In the genomic region with DNA sequence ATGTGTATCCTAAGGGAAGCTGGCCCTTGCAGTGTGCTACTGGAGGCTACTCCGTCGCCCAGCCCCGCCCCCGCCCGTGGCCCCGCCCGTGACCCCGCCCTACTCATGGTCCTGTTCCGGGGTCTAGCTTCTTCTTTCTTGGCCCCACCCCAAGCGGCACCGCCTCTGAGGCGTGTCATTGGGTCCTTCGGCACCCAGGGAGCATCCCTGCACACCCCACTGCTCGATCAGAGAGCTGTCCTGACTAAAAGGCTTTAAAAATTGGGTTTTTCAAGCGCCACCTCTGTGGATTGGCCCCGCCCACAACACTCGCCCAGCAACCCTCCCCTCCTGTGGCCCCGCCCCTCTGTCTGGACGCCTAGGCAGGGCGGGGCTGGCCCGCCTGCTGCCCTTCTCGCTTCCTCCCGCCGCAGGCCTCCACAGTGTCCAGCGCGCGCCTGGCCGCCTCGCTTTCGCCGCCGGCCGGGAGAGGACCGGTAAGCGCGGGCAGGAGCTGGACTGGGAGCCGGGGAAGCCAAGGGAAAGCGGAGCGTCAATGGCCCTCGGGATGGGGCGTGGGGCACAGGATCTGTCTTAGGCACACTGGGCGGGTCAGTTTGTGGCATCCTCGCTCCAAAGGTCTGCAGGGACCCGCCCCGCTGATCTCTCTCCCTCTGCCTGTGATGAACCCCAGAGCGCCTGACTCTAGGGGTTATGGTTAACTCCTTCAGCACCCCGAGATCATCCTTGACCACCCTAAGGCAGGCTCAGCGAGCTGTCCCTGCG, we compare ENCODE assay signal across 8 mouse cellular contexts. TPM values are rescaled to one million over a fixed set of nuclear protein-coding genes. Genes with fewer than 3 reads are reported as not detected.
DNase-seq lines count a peak whose midpoint lies in the region; ATAC-seq lines count a peak whose summit lies in the region.

Slc41a3 (plus strand) TSS at position 193 of the 765 bp plus-strand sequence.

- H3K27ac ChIP-seq in forebrain, embryonic 10.5 days, result peak within 1 kb of the TSS; percentile 79
- peak within 1 kb of the TSS; percentile 69 for H3K27ac ChIP-seq in heart, embryonic 15.5 days
- H3K27ac ChIP-seq in liver, embryonic 15.5 days (replicated peaks), result peak within 1 kb of the TSS; percentile 92
- H3K27ac ChIP-seq in neural tube, embryonic 12.5 days, result no peak within 1 kb of the TSS

- H3K36me3 ChIP-seq in forebrain, embryonic 10.5 days (replicated peaks), result no peaks in the 10 kb centered on the region
- no peaks in the 10 kb centered on the region for H3K36me3 ChIP-seq in heart, embryonic 15.5 days
- no peaks in the 10 kb centered on the region for H3K36me3 ChIP-seq in liver, embryonic 15.5 days (replicated peaks)
- no peaks in the 10 kb centered on the region for H3K36me3 ChIP-seq in neural tube, embryonic 12.5 days

- peak; percentile 64 for ATAC-seq in CD4-positive, CD25-positive, alpha-beta regulatory T cell, adult 4 months
- peak; percentile 94 for ATAC-seq in heart, embryonic 15.5 days (replicated peaks; ENCODE audit: insufficient number of reproducible peaks, insufficient read depth, low FRiP score, low read depth)
- peak; percentile 86 for ATAC-seq in liver, embryonic 15.5 days (ENCODE audit: insufficient read depth)
- ATAC-seq in neural tube, embryonic 12.5 days (ENCODE audit: low FRiP score, low read depth), result peak; percentile 89

- peak; percentile 88 for DNase-seq in c-Kit-negative CD71-positive TER-119-positive erythroid progenitor cells, embryonic 14.5 days (ENCODE audit: low read depth, low spot score)
- DNase-seq in forebrain, embryonic 10.5 days (ENCODE audit: extremely low spot score, low spot score), result peak; percentile 88
- peak; percentile 94 to 97 for DNase-seq in kidney, postnatal 36 days
- peak; percentile 55 for DNase-seq in telencephalon, adult 2 months (ENCODE audit: low read depth, low spot score)

- H3K9me3 ChIP-seq in forebrain, embryonic 10.5 days, result no peaks in the 10 kb centered on the region
- H3K9me3 ChIP-seq in heart, embryonic 15.5 days (replicated peaks), result no peaks in the 10 kb centered on the region
- no peaks in the 10 kb centered on the region for H3K9me3 ChIP-seq in liver, embryonic 15.5 days (replicated peaks)
- no peaks in the 10 kb centered on the region for H3K9me3 ChIP-seq in neural tube, embryonic 12.5 days

- WGBS in forebrain, embryonic 10.5 days, result 2% methylated on average over 49 of the region's 49 CpGs
- under 1% methylated on average over 49 of the region's 49 CpGs for WGBS in heart, embryonic 15.5 days
- WGBS in liver, embryonic 15.5 days (ENCODE audit: insufficient replicate concordance), result 1% methylated on average over 49 of the region's 49 CpGs
- WGBS in neural tube, embryonic 12.5 days, result 1% methylated on average over 48 of the region's 49 CpGs

- H3K4me1 ChIP-seq in forebrain, embryonic 10.5 days, result peaks cover 30% of the 10 kb centered on the region
- H3K4me1 ChIP-seq in heart, embryonic 15.5 days (replicated peaks), result peaks cover 49% of the 10 kb centered on the region
- H3K4me1 ChIP-seq in liver, embryonic 15.5 days (replicated peaks), result peaks cover 77% of the 10 kb centered on the region
- 0 out of 2 replicates have a peak, but pooled peaks cover 2% of the 10 kb centered on the region for H3K4me1 ChIP-seq in neural tube, embryonic 12.5 days

- peak within 1 kb of the TSS; percentile 71 for H3K9ac ChIP-seq in heart, embryonic 15.5 days
- peak within 1 kb of the TSS; percentile 74 for H3K9ac ChIP-seq in liver, embryonic 15.5 days
- peak within 1 kb of the TSS; percentile 69 for H3K9ac ChIP-seq in neural tube, embryonic 12.5 days

- peaks cover 29% of the 10 kb centered on the region for H3K27me3 ChIP-seq in forebrain, embryonic 10.5 days (ENCODE audit: poor library complexity, severe bottlenecking)
- H3K27me3 ChIP-seq in heart, embryonic 15.5 days, result no peaks in the 10 kb centered on the region
- no peaks in the 10 kb centered on the region for H3K27me3 ChIP-seq in liver, embryonic 15.5 days
- H3K27me3 ChIP-seq in neural tube, embryonic 12.5 days (replicated peaks), result no peaks in the 10 kb centered on the region

- H3K4me3 ChIP-seq in forebrain, embryonic 10.5 days, result peak within 1 kb of the TSS; percentile 67
- peak within 1 kb of the TSS; percentile 64 for H3K4me3 ChIP-seq in heart, embryonic 15.5 days
- peak within 1 kb of the TSS; percentile 77 for H3K4me3 ChIP-seq in liver, embryonic 15.5 days (replicated peaks)
- peak within 1 kb of the TSS; percentile 57 for H3K4me3 ChIP-seq in neural tube, embryonic 12.5 days

- peak within 1 kb of the TSS; percentile 91 for H3K4me2 ChIP-seq in heart, embryonic 15.5 days
- peak within 1 kb of the TSS; percentile 95 for H3K4me2 ChIP-seq in liver, embryonic 15.5 days
- peak within 1 kb of the TSS; percentile 88 for H3K4me2 ChIP-seq in neural tube, embryonic 12.5 days (replicated peaks)

RNA-seq across cellular contexts. Expression of gene Slc41a3, which starts in this region (rescaled TPM):
- polyA plus RNA-seq in CD4-positive, CD25-positive, alpha-beta regulatory T cell, adult 4 months (2017; shearing (Covaris generic)), result 10 to 100 TPM in 1 of 2 experiments, 1 to 10 TPM in 1; 8.2 to 11.8 TPM
- 1.4 and 2.3 TPM in 2 replicates for polyA plus RNA-seq in forebrain, embryonic 10.5 days (2016; fragmentation: Nextera tagmentation; extraction: Ambion mirVana)
- polyA plus RNA-seq in heart, embryonic 15.5 days (2015; fragmentation: Nextera tagmentation; extraction: Ambion mirVana), result 10.7 and 12.0 TPM in 2 replicates
- 41.3 and 46.3 TPM in 2 replicates for polyA plus RNA-seq in liver, embryonic 15.5 days (2015; fragmentation: Nextera tagmentation; extraction: Ambion mirVana)
- polyA plus RNA-seq in neural tube, embryonic 12.5 days (2016; fragmentation: Nextera tagmentation; extraction: Ambion mirVana), result 4.0 and 4.1 TPM in 2 replicates
